Mouse (Mus musculus) myocyte (in vitro differentiated cells): ENCODE results near the gene Amacr.

Experiments
- MYOG ChIP-seq, 3 experiments: IDR thresholded peaks; one replicate each; pipeline ENCODE4 v1.6.1; 2011; ENCODE audit warnings: control low read depth in 2 of 3, low read depth in 2 of 3, mild to moderate bottlenecking in 2 of 3; ENCODE audit not compliant: insufficient read length in 2 of 3, control insufficient read depth in 1 of 3, insufficient read depth in 1 of 3
- POLR2A ChIP-seq: IDR thresholded peaks from one replicate; pipeline ENCODE4 v1.6.1; 2011; ENCODE audit warnings: low read depth, mild to moderate bottlenecking, control low read depth, moderate library complexity; ENCODE audit not compliant: insufficient read length
- SRF ChIP-seq: IDR thresholded peaks from one replicate; pipeline ENCODE4 v1.6.1; 2011; ENCODE audit warnings: low read depth; ENCODE audit not compliant: control insufficient read depth, insufficient read length
- USF1 ChIP-seq: IDR thresholded peaks from one replicate; pipeline ENCODE4 v1.6.1; 2011; ENCODE audit warnings: low read depth, mild to moderate bottlenecking, control low read depth, moderate library complexity

DNA sequence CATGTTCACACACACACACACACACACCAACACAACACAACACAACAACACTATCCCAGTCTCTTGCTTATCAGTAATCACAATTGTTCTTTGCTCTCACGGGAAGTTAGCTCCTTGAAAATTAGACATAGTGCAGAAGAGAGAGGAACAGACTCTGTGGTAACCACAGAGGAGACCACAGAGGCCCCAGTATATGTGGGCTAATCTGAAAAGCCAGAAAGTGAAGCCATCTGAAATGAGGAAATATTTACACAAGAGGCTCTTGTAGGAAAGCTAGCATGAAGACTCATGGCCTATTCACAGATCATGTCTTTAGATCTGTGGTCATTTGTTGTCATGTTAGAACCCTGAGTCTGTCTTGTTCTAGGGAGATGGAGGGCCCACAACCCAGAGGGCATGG lies 47.6 kb upstream of the Amacr start:
- TF ChIP-seq POLR2A (no peak), SRF (no peak), MYOG (IDR thresholded peaks at IDR 0.05; ENCODE audit: control insufficient read depth in 1 of 3, insufficient read depth in 1 of 3, insufficient read length in 2 of 3, low read depth in 2 of 3) (no peak), USF1 (no peak)
